Mouse (Mus musculus): Measurements from ENCODE around the gene Ccdc97. TPM values are rescaled to one million over a fixed set of nuclear protein-coding genes. Genes with fewer than 3 reads are reported as not detected.

Gene Ccdc97
- polyA plus RNA-seq, 2 experiments: 11.3 to 17.1 TPM

DNA sequence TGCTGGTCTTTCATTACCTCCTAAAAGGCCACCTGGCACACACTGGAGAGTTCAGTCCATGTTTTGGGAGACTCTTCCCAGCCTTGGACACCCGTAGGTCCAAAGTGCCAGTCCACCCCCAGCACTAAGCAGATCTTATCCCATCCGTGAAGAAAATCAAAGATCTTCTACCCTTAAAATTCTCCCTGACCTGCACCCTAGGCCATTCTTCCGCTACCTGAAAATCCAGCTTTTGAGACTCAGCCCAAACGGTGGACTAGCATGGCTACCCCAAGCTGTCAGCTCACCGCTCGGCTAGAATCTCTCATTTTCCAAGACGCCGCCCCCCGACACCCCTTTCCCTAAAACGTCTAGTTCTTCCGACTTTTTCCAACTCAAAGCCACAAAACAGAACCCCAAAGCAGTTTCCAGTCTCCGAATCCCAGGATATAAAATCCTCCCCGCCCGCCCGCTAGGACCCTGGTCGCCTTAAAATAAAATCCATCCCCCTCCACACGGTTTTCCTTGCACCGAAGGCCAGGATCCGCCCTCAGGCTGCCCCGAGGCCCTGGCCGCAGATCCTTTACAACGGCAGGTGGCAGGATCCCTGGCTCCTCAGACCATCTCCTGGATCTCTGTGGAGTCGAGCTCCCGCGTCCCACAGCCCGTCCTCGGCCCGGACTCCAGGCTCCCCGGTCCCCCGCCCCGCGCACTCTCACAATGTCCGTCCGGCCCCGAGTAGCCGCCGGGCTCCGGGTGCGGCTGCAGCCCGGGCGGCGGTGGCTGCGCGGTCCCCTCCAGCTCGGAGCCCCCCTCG lies 35.0 kb upstream of the Ccdc97 start:
- peak overlapping the region; percentile 100 for H3K9ac ChIP-seq (replicated peaks)
- H3K36me3 ChIP-seq (replicated peaks; ENCODE audit: control insufficient read depth, insufficient read depth, low read depth): peaks cover 35% of the 10 kb centered on the region
- peak overlapping the region; percentile 100 for H3K4me2 ChIP-seq (ENCODE audit: low read depth)
- H3K4me3 ChIP-seq (ENCODE audit: insufficient read depth in 1 of 2, low read depth in 2 of 2, low read length in 2 of 2): peak overlapping the region; percentile 90 to 100
- ATAC-seq (ENCODE audit: insufficient read depth): peak; percentile 6; the same call in 1 of the 2 replicates
- DNase-seq (ENCODE audit: low read depth in 3 of 3, low spot score in 3 of 3): peak in 1 of 3 experiments; percentile 24
- WGBS (ENCODE audit: insufficient replicate concordance): under 1% methylated on average over 46 of the region's 46 CpGs
- H3K27me3 ChIP-seq (ENCODE audit: control insufficient read depth, insufficient read depth, low read length): no peaks in the 10 kb centered on the region
- H3K4me1 ChIP-seq (replicated peaks; ENCODE audit: control insufficient read depth in 2 of 2, insufficient read depth in 2 of 2, low read length in 1 of 2): peaks cover 17 to 18% of the 10 kb centered on the region in 2 experiments
- H3K9me3 ChIP-seq (ENCODE audit: control insufficient read depth, low read length): no peaks in the 10 kb centered on the region
- peak overlapping the region; percentile 93 for H3K27ac ChIP-seq
- TF ChIP-seq EP300 (IDR thresholded peaks at IDR 0.05; ENCODE audit: low read depth) (no peak), CTCF (IDR thresholded peaks at IDR 0.05; ENCODE audit: low read depth) (no peak)

DNA sequence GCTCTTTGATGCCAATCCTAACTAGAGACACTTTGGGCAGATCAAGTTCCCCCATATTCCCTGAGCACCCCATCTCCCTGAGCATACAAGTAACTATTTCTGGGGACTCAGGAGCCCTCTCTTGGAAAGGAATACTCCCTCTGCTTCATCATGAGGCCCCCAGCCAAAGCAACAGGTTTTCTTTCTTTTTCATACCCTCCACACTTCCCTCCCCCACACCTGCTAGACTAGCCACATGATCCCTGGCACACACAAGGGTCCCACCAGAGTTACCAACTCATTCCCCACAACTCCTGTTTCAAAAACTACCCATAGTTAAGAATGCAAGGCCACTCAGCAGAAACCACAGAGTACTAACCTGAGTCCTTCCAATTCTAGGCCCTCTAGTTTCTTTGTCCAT lies 34.2 kb upstream of the Ccdc97 start:
- H3K9ac ChIP-seq (replicated peaks): peak overlapping the region; percentile 100
- TF ChIP-seq EP300 (IDR thresholded peaks at IDR 0.05; ENCODE audit: low read depth) (no peak), CTCF (IDR thresholded peaks at IDR 0.05; ENCODE audit: low read depth) (no peak)
- H3K9me3 ChIP-seq (ENCODE audit: control insufficient read depth, low read length): no peaks in the 10 kb centered on the region
- DNase-seq (ENCODE audit: low read depth in 3 of 3, low spot score in 3 of 3) (no peak), ATAC-seq (ENCODE audit: insufficient read depth) (no peak)
- H3K36me3 ChIP-seq (replicated peaks; ENCODE audit: control insufficient read depth, insufficient read depth, low read depth): peaks cover 42% of the 10 kb centered on the region
- peak overlapping the region; percentile 90 to 100 for H3K4me3 ChIP-seq (ENCODE audit: insufficient read depth in 1 of 2, low read depth in 2 of 2, low read length in 2 of 2)
- peak overlapping the region; percentile 100 for H3K4me2 ChIP-seq (ENCODE audit: low read depth)
- peaks cover 17 to 18% of the 10 kb centered on the region in 2 experiments for H3K4me1 ChIP-seq (replicated peaks; ENCODE audit: control insufficient read depth in 2 of 2, insufficient read depth in 2 of 2, low read length in 1 of 2)
- H3K27ac ChIP-seq: no peak overlapping the region
- H3K27me3 ChIP-seq (ENCODE audit: control insufficient read depth, insufficient read depth, low read length): no peaks in the 10 kb centered on the region

DNA sequence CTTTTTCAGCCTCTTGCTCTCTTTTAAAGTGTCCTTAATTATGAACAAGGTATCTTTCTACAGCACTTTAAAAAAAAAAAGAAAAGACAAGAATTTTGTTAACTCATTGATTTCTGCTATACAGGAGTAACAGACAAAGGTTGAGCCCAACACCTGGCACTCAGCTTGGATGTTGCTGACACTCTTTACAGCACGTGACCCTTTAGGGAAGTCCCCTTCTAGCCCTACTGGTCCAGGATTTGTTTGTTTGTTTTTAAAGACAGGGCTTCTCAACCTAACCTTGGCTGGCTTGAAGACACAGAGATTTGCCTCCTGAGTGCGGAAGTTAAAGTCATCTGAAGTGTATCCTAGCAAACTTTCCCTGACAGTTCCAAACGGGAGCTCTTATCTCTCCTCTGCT lies 28.0 kb upstream of the Ccdc97 start:
- H3K9me3 ChIP-seq (ENCODE audit: control insufficient read depth, low read length): no peaks in the 10 kb centered on the region
- no peak overlapping the region for H3K9ac ChIP-seq (replicated peaks)
- H3K36me3 ChIP-seq (replicated peaks; ENCODE audit: control insufficient read depth, insufficient read depth, low read depth): peaks cover 99% of the 10 kb centered on the region
- TF ChIP-seq CTCF (IDR thresholded peaks at IDR 0.05; ENCODE audit: low read depth): no peak
- no peak overlapping the region for H3K4me3 ChIP-seq (ENCODE audit: insufficient read depth in 1 of 2, low read depth in 2 of 2, low read length in 2 of 2)
- H3K27ac ChIP-seq: no peak overlapping the region
- no peak overlapping the region for H3K4me2 ChIP-seq (ENCODE audit: low read depth)
- peaks cover under 1 to 4% of the 10 kb centered on the region in 2 experiments; a peak in 3 of 4 replicates for H3K4me1 ChIP-seq (replicated peaks; ENCODE audit: control insufficient read depth in 2 of 2, insufficient read depth in 2 of 2, low read length in 1 of 2)
- no peak for ATAC-seq (ENCODE audit: insufficient read depth)
- 66% methylated on average over 3 of the region's 3 CpGs for WGBS (ENCODE audit: insufficient replicate concordance)
- DNase-seq (ENCODE audit: low read depth in 3 of 3, low spot score in 3 of 3): no peak
- H3K27me3 ChIP-seq (ENCODE audit: control insufficient read depth, insufficient read depth, low read length): no peaks in the 10 kb centered on the region

DNA sequence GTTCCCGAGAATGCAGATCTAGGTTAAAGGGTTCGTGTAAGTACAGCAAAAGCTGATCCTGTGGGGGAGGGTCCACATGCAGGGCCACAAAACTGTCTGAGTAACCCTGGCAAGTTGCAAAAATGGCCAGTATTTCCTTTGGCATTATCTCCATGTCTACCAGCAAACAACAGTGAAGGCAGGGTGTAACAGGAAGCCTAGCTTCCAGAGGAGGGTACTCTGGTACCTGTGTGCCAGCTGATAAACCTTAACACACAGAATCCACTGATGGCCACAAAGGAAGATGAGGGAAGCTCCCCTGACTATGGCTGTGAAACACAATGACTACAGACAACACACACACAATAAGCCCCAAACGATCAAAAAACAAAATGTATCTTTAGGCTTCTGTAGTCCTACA lies 19.4 kb upstream of the Ccdc97 start:
- no peak overlapping the region for H3K4me2 ChIP-seq (ENCODE audit: low read depth)
- H3K9ac ChIP-seq (replicated peaks): no peak overlapping the region
- H3K27ac ChIP-seq: no peak overlapping the region
- no peaks in the 10 kb centered on the region for H3K27me3 ChIP-seq (ENCODE audit: control insufficient read depth, insufficient read depth, low read length)
- H3K4me3 ChIP-seq (ENCODE audit: insufficient read depth in 1 of 2, low read depth in 2 of 2, low read length in 2 of 2): no peak overlapping the region
- no peak for DNase-seq (ENCODE audit: low read depth in 3 of 3, low spot score in 3 of 3)
- WGBS (ENCODE audit: insufficient replicate concordance): 23% methylated on average over 3 of the region's 3 CpGs
- H3K36me3 ChIP-seq (replicated peaks; ENCODE audit: control insufficient read depth, insufficient read depth, low read depth): peaks cover 97% of the 10 kb centered on the region
- TF ChIP-seq EP300 (IDR thresholded peaks at IDR 0.05; ENCODE audit: low read depth) (0 out of 2 replicates have a peak, but pooled peaks have one; percentile 41), CTCF (IDR thresholded peaks at IDR 0.05; ENCODE audit: low read depth) (no peak)
- no peaks in the 10 kb centered on the region for H3K9me3 ChIP-seq (ENCODE audit: control insufficient read depth, low read length)
- peaks cover 6 to 8% of the 10 kb centered on the region in 2 experiments; a peak in 3 of 4 replicates for H3K4me1 ChIP-seq (replicated peaks; ENCODE audit: control insufficient read depth in 2 of 2, insufficient read depth in 2 of 2, low read length in 1 of 2)
- ATAC-seq (ENCODE audit: insufficient read depth): peak; percentile 64; the same call in 1 of the 2 replicates

DNA sequence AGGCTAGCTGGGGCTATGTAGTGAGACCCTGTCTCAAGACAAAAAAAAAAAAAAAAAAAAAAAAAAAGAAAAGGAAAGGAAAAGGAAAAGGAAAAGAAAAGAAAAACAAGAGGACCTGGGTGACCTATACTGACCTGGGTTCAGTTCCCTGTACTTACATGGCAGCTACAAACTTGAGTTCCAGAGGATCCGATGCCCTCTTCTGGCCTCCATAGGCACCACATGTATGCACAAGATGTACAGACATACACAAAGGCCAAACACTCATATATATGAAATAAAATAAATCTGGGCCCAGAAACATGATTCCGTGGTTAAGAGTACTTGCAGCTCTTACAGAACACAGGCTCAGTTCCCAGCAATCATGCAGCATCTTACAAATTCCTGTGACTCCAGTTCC lies 18.0 kb upstream of the Ccdc97 start:
- 83% methylated on average over 2 of the region's 2 CpGs for WGBS (ENCODE audit: insufficient replicate concordance)
- no peak for TF ChIP-seq EP300 (IDR thresholded peaks at IDR 0.05; ENCODE audit: low read depth)
- peak; percentile 46; the same call in 1 of the 2 replicates for TF ChIP-seq CTCF (IDR thresholded peaks at IDR 0.05; ENCODE audit: low read depth)
- Histone ChIP-seq H3K9me3 (ENCODE audit: control insufficient read depth, low read length) (no peaks in the 10 kb centered on the region), H3K4me3 (ENCODE audit: insufficient read depth in 1 of 2, low read depth in 2 of 2, low read length in 2 of 2) (no peak overlapping the region), H3K4me1 (replicated peaks; ENCODE audit: control insufficient read depth in 2 of 2, insufficient read depth in 2 of 2, low read length in 1 of 2) (peaks cover 6 to 8% of the 10 kb centered on the region in 2 experiments; a peak in 3 of 4 replicates), H3K4me2 (ENCODE audit: low read depth) (no peak overlapping the region), H3K9ac (replicated peaks) (no peak overlapping the region), H3K27me3 (ENCODE audit: control insufficient read depth, insufficient read depth, low read length) (no peaks in the 10 kb centered on the region), H3K27ac (no peak overlapping the region), H3K36me3 (replicated peaks; ENCODE audit: control insufficient read depth, insufficient read depth, low read depth) (peaks cover 97% of the 10 kb centered on the region)
- DNase-seq (ENCODE audit: low read depth in 3 of 3, low spot score in 3 of 3) (no peak), ATAC-seq (ENCODE audit: insufficient read depth) (no peak)

Measured in liver, embryonic 14.5 days (tissue).